ENCODE assay signal across 11 mouse cellular contexts in genomic region chr9:30480043-30480442, GRCm38 (mm10). TPM values are rescaled to one million over a fixed set of nuclear protein-coding genes. Genes with fewer than 3 reads are reported as not detected.
A peak's percentile ranks its signal among the peaks of the same experiment; 100 is the strongest.
DNase-seq lines count a peak whose midpoint lies in the region; ATAC-seq and TF ChIP-seq lines count a peak whose summit lies in the region.
"Had no signal": no experiment of that assay in that cellular context is flagged by ENCODE, and none has a peak within 500 bp of the region (broad histone marks: within the 10 kb centered on the region; RNA-seq: fewer than 3 reads in every experiment).

No protein-coding gene starts in this region.

- H3K27ac ChIP-seq in neural tube, embryonic 12.5 days = no peak overlapping the region
- H3K27ac ChIP-seq in lung, postnatal 0 days (ENCODE audit: low read length) = peak overlapping the region; percentile 52
- H3K27ac ChIP-seq: embryonic facial prominence, embryonic 13.5 days; heart, embryonic 10.5 days; liver, embryonic 12.5 days had no signal

- no peak for TF ChIP-seq CTCF in lung, postnatal 0 days (IDR thresholded peaks at IDR 0.05)

- H3K36me3 ChIP-seq in neural tube, embryonic 12.5 days = no peaks in the 10 kb centered on the region
- H3K36me3 ChIP-seq in lung, postnatal 0 days (ENCODE audit: insufficient read depth, low read length) = no peaks in the 10 kb centered on the region
- H3K36me3 ChIP-seq: embryonic facial prominence, embryonic 13.5 days; heart, embryonic 10.5 days; liver, embryonic 12.5 days had no signal

- H3K9ac ChIP-seq in neural tube, embryonic 12.5 days = no peak overlapping the region
- no peak overlapping the region for H3K9ac ChIP-seq in lung, postnatal 0 days (replicated peaks; ENCODE audit: low read depth)
- H3K9ac ChIP-seq: embryonic facial prominence, embryonic 13.5 days; liver, embryonic 12.5 days had no signal

- 0 out of 2 replicates have a peak, but pooled peaks have one; percentile 15 for ATAC-seq in frontal cortex, adult (ENCODE audit: low TSS enrichment)
- ATAC-seq in neural tube, embryonic 12.5 days (ENCODE audit: low FRiP score, low read depth) = peak; percentile 15; the same call in 1 of the 2 replicates
- ATAC-seq in lung, postnatal 0 days = peak; percentile 64

- H3K27me3 ChIP-seq in neural tube, embryonic 12.5 days (replicated peaks) = no peaks in the 10 kb centered on the region
- H3K27me3 ChIP-seq in lung, postnatal 0 days (replicated peaks; ENCODE audit: insufficient read depth, low read length) = no peaks in the 10 kb centered on the region
- H3K27me3 ChIP-seq: embryonic facial prominence, embryonic 13.5 days; liver, embryonic 12.5 days had no signal

- WGBS in neural tube, embryonic 12.5 days = 60% methylated on average over 4 of the region's 4 CpGs
- 44% methylated on average over 4 of the region's 4 CpGs for WGBS in lung, postnatal 0 days

- H3K4me1 ChIP-seq in neural tube, embryonic 12.5 days = no peaks in the 10 kb centered on the region
- no peaks in the 10 kb centered on the region for H3K4me1 ChIP-seq in lung, postnatal 0 days (ENCODE audit: insufficient read depth, low read depth, low read length)
- H3K4me1 ChIP-seq: liver, embryonic 12.5 days had no signal

- H3K4me3 ChIP-seq in neural tube, embryonic 12.5 days = no peak overlapping the region
- H3K4me3 ChIP-seq in lung, postnatal 0 days (ENCODE audit: low read depth, low read length) = no peak overlapping the region
- H3K4me3 ChIP-seq: embryonic facial prominence, embryonic 13.5 days; heart, embryonic 10.5 days; liver, embryonic 12.5 days; myocyte had no signal

- H3K4me2 ChIP-seq in neural tube, embryonic 12.5 days (replicated peaks) = no peak overlapping the region
- no peak overlapping the region for H3K4me2 ChIP-seq in lung, postnatal 0 days (replicated peaks; ENCODE audit: low read depth, low read length)
- H3K4me2 ChIP-seq: embryonic facial prominence, embryonic 13.5 days; liver, embryonic 12.5 days had no signal

- no peaks in the 10 kb centered on the region for H3K9me3 ChIP-seq in neural tube, embryonic 12.5 days
- no peaks in the 10 kb centered on the region for H3K9me3 ChIP-seq in lung, postnatal 0 days (ENCODE audit: low read length)
- H3K9me3 ChIP-seq: embryonic facial prominence, embryonic 13.5 days; heart, embryonic 10.5 days; liver, embryonic 12.5 days had no signal

- DNase-seq in frontal cortex, postnatal 36 days (ENCODE audit: low spot score in 2 of 2) = no peak
- DNase-seq in neural tube, embryonic 10.5 days (ENCODE audit: extremely low spot score, low spot score) = no peak
- peak; percentile 55 for DNase-seq in lung, postnatal 0 days (ENCODE audit: low spot score)
- no peak for DNase-seq in embryo, embryonic 9.5 days (ENCODE audit: extremely low spot score)
- DNase-seq in kidney, adult 11 months = no peak

- TF ChIP-seq EP300 in lung, postnatal 0 days (IDR thresholded peaks at IDR 0.05) = no peak

RNA-seq across cellular contexts. Expression of gene Snx19, which starts 53.1 kb away (rescaled TPM):
- 25.6 and 27.0 TPM in 2 replicates for polyA plus RNA-seq in neural tube, embryonic 12.5 days (2016; fragmentation: Nextera tagmentation; extraction: Ambion mirVana)
- 12.6 and 13.5 TPM in 2 replicates for polyA plus RNA-seq in lung, postnatal 0 days (2015; fragmentation: Nextera tagmentation; extraction: Ambion mirVana)
